Mouse (Mus musculus) forebrain, postnatal 0 days (tissue): Measurements from ENCODE around the gene Ddx20. TPM values are rescaled to one million over a fixed set of nuclear protein-coding genes. Genes with fewer than 3 reads are reported as not detected.
"Not testable (repeated sequence)": the region's sequence is repeated elsewhere in the genome, so short reads cannot be mapped to it uniquely, and the experiment has no call there.

Experiments
- ATAC-seq: fragments of 200-750 bp; cut with Nextera tagmentation; 2 replicates; pipeline ENCODE4 v1.8.0; 2017; ENCODE audit warnings: mild to moderate bottlenecking, moderate library complexity
- DNase-seq: peaks from one replicate; pipeline ENCODE4 v3.0.0-alpha.2; 2015
- H3K27ac ChIP-seq: fragments of 300-500 bp; sonication (generic); 2 replicates; pipeline ENCODE4 v1.5.1; 2014; ENCODE audit warnings: low read depth, mild to moderate bottlenecking, antibody characterized with exemption, low read length, moderate library complexity, mixed read lengths
- H3K27me3 ChIP-seq: fragments of 300-500 bp; sonication (generic); 2 replicates; pipeline ENCODE4 v1.6.1; 2014; ENCODE audit warnings: mild to moderate bottlenecking, low read length, mixed read lengths; ENCODE audit not compliant: insufficient read depth
- H3K36me3 ChIP-seq: fragments of 300-500 bp; sonication (generic); 2 replicates; pipeline ENCODE4 v1.6.1; 2014; ENCODE audit warnings: mild to moderate bottlenecking, moderate library complexity; ENCODE audit not compliant: insufficient read depth
- H3K4me1 ChIP-seq: fragments of 300-500 bp; sonication (generic); 2 replicates; pipeline ENCODE4 v1.6.1; 2014; ENCODE audit warnings: antibody characterized with exemption; ENCODE audit not compliant: insufficient read depth
- H3K4me2 ChIP-seq: fragments of 300-500 bp; sonication (generic); 2 replicates; pipeline ENCODE4 v1.6.1; 2014; ENCODE audit warnings: low read depth, mild to moderate bottlenecking, moderate library complexity
- H3K4me3 ChIP-seq: fragments of 300-500 bp; sonication (generic); 2 replicates; pipeline ENCODE4 v1.5.1; 2014; ENCODE audit warnings: low read depth, low read length, mixed read lengths
- H3K9ac ChIP-seq: fragments of 300-500 bp; sonication (generic); 2 replicates; pipeline ENCODE4 v1.6.1; 2014; ENCODE audit warnings: mild to moderate bottlenecking
- H3K9me3 ChIP-seq: fragments of 300-500 bp; sonication (generic); 2 replicates; pipeline ENCODE4 v1.6.1; 2016; ENCODE audit warnings: low read length
- CTCF ChIP-seq: sonication (generic); IDR thresholded peaks from 2 replicates; pipeline ENCODE4 v1.5.1; 2016; ENCODE audit warnings: antibody characterized with exemption, control low read depth, low read depth
- WGBS: fragments of 180-500 bp; shearing (Covaris S2); extraction: QIAGEN DNeasy Blood & Tissue Kit; methylation state at CpG from one replicate; pipeline ENCODE4 v1.1.7; 2014; 5-methylcytosine and 5-hydroxymethylcytosine counted together
- polyA plus RNA-seq: library from polyadenylated mRNA; unstranded; fragments of >200 nt; fragmentation: Nextera tagmentation; extraction: Ambion mirVana; gene quantifications from 2 replicates; pipeline ENCODE4 v1.2.1, GENCODE M21; 2015
- total RNA-seq: library from RNA; depleted of rRNA; stranded (reverse); fragments of >200 nt; gene quantifications from 2 replicates; pipeline ENCODE4 v1.2.3, GENCODE M21; 2014

The Ddx20 gene
- total and polyA plus RNA-seq, 2 experiments from 2014 or later = 18.1 to 24.2 TPM

- WGBS = 17% methylated on average over 3 of the region's 3 CpGs
- Histone ChIP-seq H3K9me3 (no peaks in the 10 kb centered on the region), H3K36me3 (no peaks in the 10 kb centered on the region), H3K4me3 (peak overlapping the region; percentile 43), H3K9ac (peak overlapping the region; percentile 45), H3K27me3 (no peaks in the 10 kb centered on the region), H3K4me2 (peak overlapping the region; percentile 92), H3K4me1 (no peaks in the 10 kb centered on the region), H3K27ac (no peak overlapping the region)
- DNase-seq (no peak), ATAC-seq (no peak)
- no peak for TF ChIP-seq CTCF
Observed at GRCm38 (mm10) chr3:105705561-105705960, 18.2 kb upstream of the Ddx20 start.

DNA sequence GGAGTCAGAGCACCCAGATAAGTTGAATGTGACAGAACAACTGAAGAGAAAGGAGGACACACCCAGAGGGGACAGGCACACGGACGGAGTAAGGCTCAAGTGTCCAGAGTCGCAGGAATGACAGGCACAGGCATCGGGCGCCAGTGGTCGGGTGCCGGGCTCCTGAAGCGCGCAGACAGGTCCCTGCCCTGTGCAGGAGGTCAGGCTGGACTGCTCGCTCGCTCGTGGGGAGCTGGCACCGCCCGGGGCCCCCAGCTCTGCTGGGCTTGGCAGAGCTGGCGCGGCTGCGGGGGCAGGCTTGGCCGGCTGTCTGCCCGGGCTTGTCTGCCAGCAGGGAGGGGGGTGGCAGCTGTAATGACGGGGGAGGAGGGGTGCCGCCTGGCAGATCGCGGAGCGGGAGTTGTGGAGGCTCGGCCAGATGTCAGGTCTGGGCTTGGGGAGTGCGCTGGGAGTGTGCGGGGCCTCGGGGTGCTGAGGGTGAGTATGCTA, 17.7 kb upstream of the Ddx20 start:
- H3K27ac ChIP-seq = peak overlapping the region; percentile 42; the same call in 1 of the 2 replicates
- 1% methylated on average over 28 of the region's 28 CpGs for WGBS
- ATAC-seq = peak; percentile 47
- peak overlapping the region; percentile 92 for H3K4me2 ChIP-seq
- TF ChIP-seq CTCF = no peak
- H3K9me3 ChIP-seq = no peaks in the 10 kb centered on the region
- H3K36me3 ChIP-seq = no peaks in the 10 kb centered on the region
- H3K4me3 ChIP-seq = peak overlapping the region; percentile 43
- H3K9ac ChIP-seq = peak overlapping the region; percentile 45
- DNase-seq = peak; percentile 68
- no peaks in the 10 kb centered on the region for H3K27me3 ChIP-seq
- H3K4me1 ChIP-seq = no peaks in the 10 kb centered on the region

DNA sequence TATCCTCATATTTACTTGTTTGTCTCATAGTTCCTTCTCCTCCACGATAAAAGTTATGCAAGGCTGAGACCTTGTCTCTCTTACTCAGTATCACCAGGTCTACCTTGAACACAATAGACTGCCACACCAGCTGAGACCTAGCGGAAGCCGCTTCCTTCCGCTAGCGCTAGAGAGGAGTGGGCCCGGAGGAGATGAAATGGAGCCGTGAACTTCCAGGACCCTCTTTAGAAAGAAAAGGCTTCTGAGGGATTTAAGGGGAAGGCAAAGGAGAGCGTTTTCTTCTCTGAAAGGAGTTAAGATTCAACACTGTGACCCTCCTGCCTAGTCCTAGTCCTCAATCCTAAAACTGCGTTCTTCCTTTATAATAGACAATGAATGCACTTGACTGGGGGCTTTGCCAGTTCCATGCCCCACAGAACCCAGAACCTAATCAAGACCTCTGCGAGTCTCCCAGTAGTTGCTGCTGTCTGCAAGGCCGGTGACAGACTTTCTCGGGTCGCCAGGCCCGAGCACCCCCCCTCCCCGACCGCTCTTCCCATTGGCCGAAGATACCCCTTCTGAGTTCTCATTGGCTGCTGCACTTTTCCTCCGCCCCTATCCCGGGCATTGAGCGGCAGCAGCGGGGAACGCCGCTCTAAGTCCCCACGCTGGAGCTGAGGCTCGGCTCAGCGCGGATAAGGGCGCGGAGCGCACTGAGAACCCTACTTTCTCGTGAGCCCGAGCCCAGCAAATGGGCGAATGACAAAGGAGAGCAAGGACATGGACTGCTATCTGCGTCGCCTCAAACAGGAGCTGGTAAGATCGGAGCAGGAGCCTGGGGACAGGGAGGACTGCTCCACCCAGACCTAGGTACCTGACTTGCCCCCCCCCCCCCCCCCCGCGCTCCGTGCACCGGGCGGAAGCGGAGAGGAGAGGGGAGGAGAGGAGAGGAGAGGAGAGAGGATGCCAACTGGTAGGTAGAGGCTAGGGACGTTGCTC, 16.9 kb upstream of the Ddx20 start, which contains the start of gene Inka2:
Inka2 (plus strand) TSS at position 569 of the 978 bp plus-strand sequence.
- ATAC-seq = peak; percentile 98
- 4% methylated on average over 41 of the region's 43 CpGs for WGBS
- no peak for TF ChIP-seq CTCF

DNA sequence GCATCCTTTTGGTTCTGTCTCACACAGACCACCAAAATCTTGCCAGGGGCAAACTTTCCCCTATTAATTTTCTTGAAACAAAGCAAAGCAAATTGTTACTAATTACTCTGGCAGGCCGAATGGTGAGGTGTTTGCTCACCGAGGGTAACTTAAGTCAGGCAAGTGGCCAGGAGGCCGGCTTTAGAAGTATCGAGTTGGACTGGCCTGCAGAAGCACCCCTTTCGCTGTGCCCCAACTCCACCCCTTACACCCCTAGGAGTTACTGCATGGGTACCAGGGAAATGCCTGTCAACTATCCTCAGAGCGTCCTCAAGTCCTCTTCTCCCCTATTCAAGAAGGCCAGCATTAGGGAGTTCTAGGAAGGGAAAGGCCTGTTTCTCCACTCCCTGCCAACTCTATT, 16.2 kb upstream of the Ddx20 start:
- Histone ChIP-seq H3K9ac (no peak overlapping the region), H3K9me3 (no peaks in the 10 kb centered on the region), H3K4me2 (peak overlapping the region; percentile 92), H3K36me3 (no peaks in the 10 kb centered on the region), H3K4me1 (no peaks in the 10 kb centered on the region), H3K27me3 (no peaks in the 10 kb centered on the region), H3K4me3 (no peak overlapping the region), H3K27ac (no peak overlapping the region)
- no peak for TF ChIP-seq CTCF
- no peak for DNase-seq
- WGBS = 41% methylated on average over 6 of the region's 6 CpGs
- no peak for ATAC-seq

More for the DNA sequence above, 16.9 kb upstream of the Ddx20 start, which contains the start of gene Inka2:
- Histone ChIP-seq H3K9me3 (no peaks in the 10 kb centered on the region), H3K4me2 (peak within 1 kb of the TSS; percentile 92), H3K27me3 (no peaks in the 10 kb centered on the region), H3K36me3 (no peaks in the 10 kb centered on the region), H3K4me3 (peak within 1 kb of the TSS; percentile 43), H3K4me1 (no peaks in the 10 kb centered on the region), H3K27ac (peak within 1 kb of the TSS; percentile 42; the same call in 1 of the 2 replicates), H3K9ac (peak within 1 kb of the TSS; percentile 45)
- DNase-seq = peak; percentile 87

GRCm38 (mm10) chr3:105701399-105701798, 14.0 kb upstream of the Ddx20 start:
- H3K36me3 ChIP-seq = no peaks in the 10 kb centered on the region
- H3K27me3 ChIP-seq = no peaks in the 10 kb centered on the region
- H3K9ac ChIP-seq = no peak overlapping the region
- ATAC-seq (no peak), DNase-seq (no peak)
- H3K4me3 ChIP-seq = no peak overlapping the region
- H3K9me3 ChIP-seq = no peaks in the 10 kb centered on the region
- WGBS = 75% methylated on average over 5 of the region's 5 CpGs
- no peaks in the 10 kb centered on the region for H3K4me1 ChIP-seq
- no peak for TF ChIP-seq CTCF
- no peak overlapping the region for H3K27ac ChIP-seq
- no peak overlapping the region for H3K4me2 ChIP-seq

DNA sequence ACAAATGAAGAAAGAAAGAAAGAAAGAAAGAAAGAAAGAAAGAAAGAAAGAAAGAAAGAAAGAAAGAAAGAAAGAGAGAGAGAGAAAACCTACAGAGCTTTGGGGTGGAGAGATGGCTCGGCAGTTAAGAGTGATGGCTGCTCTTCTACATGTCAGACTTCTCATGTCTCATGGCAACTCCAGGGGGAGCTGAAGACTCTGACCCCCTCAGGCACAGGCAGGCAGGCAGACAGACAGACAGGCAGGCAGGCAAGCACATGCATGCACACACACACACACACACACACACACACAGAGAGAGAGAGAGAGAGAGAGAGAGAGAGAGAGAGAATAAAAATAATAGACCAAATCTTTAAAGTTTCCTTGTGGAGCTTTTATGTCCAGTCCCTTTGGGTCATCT, 13.4 kb upstream of the Ddx20 start:
- H3K4me3 ChIP-seq, H3K36me3 ChIP-seq, ATAC-seq, H3K4me2 ChIP-seq, H3K9me3 ChIP-seq, H3K27me3 ChIP-seq, H3K4me1 ChIP-seq, DNase-seq, H3K9ac ChIP-seq, H3K27ac ChIP-seq: not testable (repeated sequence)
- WGBS = 41% methylated on average over 1 of the region's 1 CpGs
